Mouse (Mus musculus) limb, embryonic 11.5 days (tissue): ENCODE measurements around the gene Cyp3a16. TPM values are rescaled to one million over a fixed set of nuclear protein-coding genes. Genes with fewer than 3 reads are reported as not detected.
"Not testable (repeated sequence)": the region's sequence is repeated elsewhere in the genome, so short reads cannot be mapped to it uniquely, and the experiment has no call there.

ENCODE experiments used
- ATAC-seq: fragments of 200-750 bp; cut with Nextera tagmentation; 2 replicates; pipeline ENCODE4 v1.8.0; 2017; ENCODE audit warnings: low read depth; ENCODE audit not compliant: insufficient number of reproducible peaks, low FRiP score, low TSS enrichment
- DNase-seq: peaks from one replicate; pipeline ENCODE4 v3.0.0-alpha.2; 2015; ENCODE audit warnings: low spot score
- H3K27ac ChIP-seq: fragments of 300-500 bp; sonication (generic); replicated peaks from 2 replicates; pipeline ENCODE4 v1.5.1; 2014; ENCODE audit warnings: low read depth, mild to moderate bottlenecking, low read length
- H3K27me3 ChIP-seq: fragments of 300-500 bp; sonication (generic); 2 replicates; pipeline ENCODE4 v1.6.1; 2014; ENCODE audit warnings: mild to moderate bottlenecking, low read length, mixed read lengths; ENCODE audit not compliant: control insufficient read depth, insufficient read depth
- H3K36me3 ChIP-seq: fragments of 300-500 bp; sonication (generic); 2 replicates; pipeline ENCODE4 v1.6.1; 2014; ENCODE audit warnings: mild to moderate bottlenecking, low read length, moderate library complexity, mixed read lengths; ENCODE audit not compliant: control insufficient read depth, insufficient read depth
- H3K4me1 ChIP-seq: fragments of 300-500 bp; sonication (generic); 2 replicates; pipeline ENCODE4 v1.6.1; 2014; ENCODE audit warnings: low read length, mixed read lengths; ENCODE audit not compliant: control insufficient read depth, insufficient read depth
- H3K4me2 ChIP-seq: fragments of 300-500 bp; sonication (generic); 2 replicates; pipeline ENCODE4 v1.6.1; 2014; ENCODE audit warnings: low read depth, mild to moderate bottlenecking, moderate library complexity; ENCODE audit not compliant: severe bottlenecking
- H3K4me3 ChIP-seq: fragments of 300-500 bp; sonication (generic); 2 replicates; pipeline ENCODE4 v1.5.1; 2014; ENCODE audit warnings: low read depth, low read length
- H3K9ac ChIP-seq: fragments of 300-500 bp; sonication (generic); 2 replicates; pipeline ENCODE4 v1.6.1; 2014; ENCODE audit warnings: mild to moderate bottlenecking, low read length
- H3K9me3 ChIP-seq: fragments of 300-500 bp; sonication (generic); 2 replicates; pipeline ENCODE4 v1.6.1; 2016; ENCODE audit warnings: low read length; ENCODE audit not compliant: control insufficient read depth
- WGBS: fragments of 180-500 bp; shearing (Covaris S2); extraction: QIAGEN DNeasy Blood & Tissue Kit; methylation state at CpG from one replicate; pipeline ENCODE4 v1.1.7; 2014; 5-methylcytosine and 5-hydroxymethylcytosine counted together
- polyA plus RNA-seq: library from polyadenylated mRNA; unstranded; fragments of >200 nt; fragmentation: Nextera tagmentation; extraction: Ambion mirVana; gene quantifications from 2 replicates; pipeline ENCODE4 v1.2.1, GENCODE M21; 2014

Gene Cyp3a16
- not detected in 2 replicates for polyA plus RNA-seq

- H3K4me1 ChIP-seq, H3K4me2 ChIP-seq, ATAC-seq, DNase-seq, H3K4me3 ChIP-seq, H3K9ac ChIP-seq, H3K27me3 ChIP-seq, H3K9me3 ChIP-seq, H3K36me3 ChIP-seq, H3K27ac ChIP-seq: not testable (repeated sequence)
- WGBS = 82% methylated on average over 2 of the region's 2 CpGs
These were observed at the start of gene Cyp3a16 for GRCm38 (mm10) chr5:145469623-145470022. TSS of gene Cyp3a16 (minus strand) at chr5:145469723.

GRCm38 (mm10) chr5:145490300-145490699 lies 20.8 kb upstream of the Cyp3a16 start:
- no peak overlapping the region for H3K4me3 ChIP-seq
- no peaks in the 10 kb centered on the region for H3K36me3 ChIP-seq
- DNase-seq (no peak), ATAC-seq (no peak)
- no peak overlapping the region for H3K4me2 ChIP-seq
- H3K27ac ChIP-seq = no peak overlapping the region
- no CpG with 5 or more reads among the region's 6 CpGs for WGBS
- H3K4me1 ChIP-seq = no peaks in the 10 kb centered on the region
- no peak overlapping the region for H3K9ac ChIP-seq
- no peaks in the 10 kb centered on the region for H3K9me3 ChIP-seq
- H3K27me3 ChIP-seq = no peaks in the 10 kb centered on the region

- H3K27ac ChIP-seq = no peak overlapping the region
- H3K4me3 ChIP-seq = no peak overlapping the region
- H3K4me2 ChIP-seq = no peak overlapping the region
- no peak for DNase-seq
- no peaks in the 10 kb centered on the region for H3K4me1 ChIP-seq
- WGBS = 67% methylated on average over 5 of the region's 5 CpGs
- H3K9me3 ChIP-seq = peaks cover 3% of the 10 kb centered on the region; the same call in 1 of the 2 replicates
- H3K9ac ChIP-seq = no peak overlapping the region
- H3K27me3 ChIP-seq = no peaks in the 10 kb centered on the region
- ATAC-seq = no peak
- no peaks in the 10 kb centered on the region for H3K36me3 ChIP-seq
These were observed 5.0 kb downstream of the Cyp3a16 start for GRCm38 (mm10) chr5:145464304-145465088.

- H3K27ac ChIP-seq = no peak overlapping the region
- peaks cover 3% of the 10 kb centered on the region; the same call in 1 of the 2 replicates for H3K9me3 ChIP-seq
- no peak overlapping the region for H3K4me2 ChIP-seq
- H3K36me3 ChIP-seq = no peaks in the 10 kb centered on the region
- ATAC-seq = no peak
- H3K9ac ChIP-seq = no peak overlapping the region
- WGBS = 88% methylated on average over 4 of the region's 4 CpGs
- no peaks in the 10 kb centered on the region for H3K4me1 ChIP-seq
- DNase-seq = no peak
- no peak overlapping the region for H3K4me3 ChIP-seq
- no peaks in the 10 kb centered on the region for H3K27me3 ChIP-seq
These were observed 7.2 kb downstream of the Cyp3a16 start for GRCm38 (mm10) chr5:145462321-145462720.

- ATAC-seq (no peak), DNase-seq (no peak)
- Histone ChIP-seq H3K4me2 (no peak overlapping the region), H3K4me1 (no peaks in the 10 kb centered on the region), H3K27me3 (no peaks in the 10 kb centered on the region), H3K9ac (no peak overlapping the region), H3K27ac (no peak overlapping the region), H3K36me3 (no peaks in the 10 kb centered on the region), H3K9me3 (no peaks in the 10 kb centered on the region; the same call in 1 of the 2 replicates), H3K4me3 (no peak overlapping the region)
- 82% methylated on average over 4 of the region's 4 CpGs for WGBS
These were observed 15.1 kb downstream of the Cyp3a16 start for GRCm38 (mm10) chr5:145454389-145454788.

GRCm38 (mm10) chr5:145433688-145434087 lies 35.8 kb downstream of the Cyp3a16 start:
- H3K27me3 ChIP-seq = no peaks in the 10 kb centered on the region
- no peak overlapping the region for H3K4me3 ChIP-seq
- H3K4me2 ChIP-seq = no peak overlapping the region
- no peaks in the 10 kb centered on the region for H3K4me1 ChIP-seq
- H3K9me3 ChIP-seq = peaks cover 7% of the 10 kb centered on the region; the same call in 1 of the 2 replicates
- 82% methylated on average over 1 of the region's 1 CpGs for WGBS
- no peak overlapping the region for H3K9ac ChIP-seq
- DNase-seq (no peak), ATAC-seq (no peak)
- H3K27ac ChIP-seq = no peak overlapping the region
- H3K36me3 ChIP-seq = no peaks in the 10 kb centered on the region

- Histone ChIP-seq H3K36me3 (no peaks in the 10 kb centered on the region), H3K9ac (no peak overlapping the region), H3K27me3 (no peaks in the 10 kb centered on the region), H3K27ac (no peak overlapping the region), H3K9me3 (peaks cover 7% of the 10 kb centered on the region; the same call in 1 of the 2 replicates), H3K4me2 (no peak overlapping the region), H3K4me1 (no peaks in the 10 kb centered on the region), H3K4me3 (no peak overlapping the region)
- DNase-seq = no peak
- ATAC-seq = no peak
These were observed 38.5 kb downstream of the Cyp3a16 start for GRCm38 (mm10) chr5:145431004-145431403.

- Histone ChIP-seq H3K27ac (no peak overlapping the region), H3K9ac (no peak overlapping the region), H3K4me3 (no peak overlapping the region), H3K4me2 (no peak overlapping the region), H3K36me3 (no peaks in the 10 kb centered on the region), H3K9me3 (no peaks in the 10 kb centered on the region; the same call in 1 of the 2 replicates), H3K4me1 (no peaks in the 10 kb centered on the region), H3K27me3 (no peaks in the 10 kb centered on the region)
- no peak for ATAC-seq
- WGBS = 84% methylated on average over 1 of the region's 1 CpGs
- no peak for DNase-seq
These were observed 47.2 kb downstream of the Cyp3a16 start for GRCm38 (mm10) chr5:145422287-145422686.
